Mouse (Mus musculus) liver, embryonic 14.5 days (tissue): ENCODE measurements around the gene Nkx6-1.

Experiments
- CTCF ChIP-seq: IDR thresholded peaks from 2 replicates; pipeline ENCODE4 v1.5.1; 2016; ENCODE audit warnings: antibody characterized with exemption, low read depth, control low read depth
- EP300 ChIP-seq: IDR thresholded peaks from 2 replicates; pipeline ENCODE4 v1.6.1; 2016; ENCODE audit warnings: antibody characterized with exemption, low read depth

- TF ChIP-seq CTCF (no peak), EP300 (no peak)
These were observed 15.5 kb upstream of the Nkx6-1 start for GRCm38 (mm10) chr5:101680338-101680737.
